Mouse (Mus musculus): ENCODE data around the gene Rbbp9. TPM values are rescaled to one million over a fixed set of nuclear protein-coding genes. Genes with fewer than 3 reads are reported as not detected.

Gene Rbbp9
- total and polyA plus RNA-seq, 2 experiments from 2014 or later, result 18.7 to 36.9 TPM

GRCm38 (mm10) chr2:144545061-144545460 lies 5.6 kb downstream of the Rbbp9 start:
- WGBS, result 94% methylated on average over 2 of the region's 2 CpGs
- no peak for ATAC-seq (ENCODE audit: low FRiP score)
- no peaks in the 10 kb centered on the region for H3K9me3 ChIP-seq (ENCODE audit: low read length)
- no peaks in the 10 kb centered on the region for H3K27me3 ChIP-seq (ENCODE audit: insufficient read depth, low read length)
- H3K4me2 ChIP-seq (ENCODE audit: low read depth, low read length, poor library complexity, severe bottlenecking), result no peak overlapping the region
- H3K9ac ChIP-seq (replicated peaks; ENCODE audit: low read length, poor library complexity, severe bottlenecking), result no peak overlapping the region
- no peaks in the 10 kb centered on the region for H3K4me1 ChIP-seq (ENCODE audit: insufficient read depth, low read length)
- no peak overlapping the region for H3K27ac ChIP-seq (ENCODE audit: low read depth, low read length)
- no peak for DNase-seq (ENCODE audit: low spot score)
- H3K36me3 ChIP-seq (ENCODE audit: insufficient read depth, low read length), result peaks cover 37% of the 10 kb centered on the region
- no peak overlapping the region for H3K4me3 ChIP-seq (ENCODE audit: low read depth, low read length)
- no peak for TF ChIP-seq CTCF (IDR thresholded peaks at IDR 0.05)

GRCm38 (mm10) chr2:144544630-144545029 lies 6.0 kb downstream of the Rbbp9 start:
- Histone ChIP-seq H3K27me3 (ENCODE audit: insufficient read depth, low read length) (no peaks in the 10 kb centered on the region), H3K27ac (ENCODE audit: low read depth, low read length) (no peak overlapping the region), H3K36me3 (ENCODE audit: insufficient read depth, low read length) (peaks cover 40% of the 10 kb centered on the region), H3K4me3 (ENCODE audit: low read depth, low read length) (no peak overlapping the region), H3K4me1 (ENCODE audit: insufficient read depth, low read length) (no peaks in the 10 kb centered on the region), H3K9me3 (ENCODE audit: low read length) (no peaks in the 10 kb centered on the region), H3K4me2 (ENCODE audit: low read depth, low read length, poor library complexity, severe bottlenecking) (no peak overlapping the region), H3K9ac (replicated peaks; ENCODE audit: low read length, poor library complexity, severe bottlenecking) (no peak overlapping the region)
- 82% methylated on average over 6 of the region's 6 CpGs for WGBS
- DNase-seq (ENCODE audit: low spot score) (no peak), ATAC-seq (ENCODE audit: low FRiP score) (no peak)
- TF ChIP-seq CTCF (IDR thresholded peaks at IDR 0.05), result no peak

- Histone ChIP-seq H3K4me1 (ENCODE audit: insufficient read depth, low read length) (no peaks in the 10 kb centered on the region), H3K36me3 (ENCODE audit: insufficient read depth, low read length) (peaks cover 49% of the 10 kb centered on the region), H3K9me3 (ENCODE audit: low read length) (no peaks in the 10 kb centered on the region), H3K27me3 (ENCODE audit: insufficient read depth, low read length) (no peaks in the 10 kb centered on the region), H3K9ac (replicated peaks; ENCODE audit: low read length, poor library complexity, severe bottlenecking) (no peak overlapping the region), H3K4me3 (ENCODE audit: low read depth, low read length) (no peak overlapping the region), H3K27ac (ENCODE audit: low read depth, low read length) (no peak overlapping the region), H3K4me2 (ENCODE audit: low read depth, low read length, poor library complexity, severe bottlenecking) (no peak overlapping the region)
- ATAC-seq (ENCODE audit: low FRiP score) (no peak), DNase-seq (ENCODE audit: low spot score) (no peak)
- TF ChIP-seq CTCF (IDR thresholded peaks at IDR 0.05), result no peak
- 93% methylated on average over 6 of the region's 6 CpGs for WGBS
Observed at GRCm38 (mm10) chr2:144543670-144544069, 7.0 kb downstream of the Rbbp9 start.

GRCm38 (mm10) chr2:144541246-144541645 lies 9.4 kb downstream of the Rbbp9 start:
- Histone ChIP-seq H3K4me1 (ENCODE audit: insufficient read depth, low read length) (no peaks in the 10 kb centered on the region), H3K9ac (replicated peaks; ENCODE audit: low read length, poor library complexity, severe bottlenecking) (no peak overlapping the region), H3K27ac (ENCODE audit: low read depth, low read length) (no peak overlapping the region), H3K27me3 (ENCODE audit: insufficient read depth, low read length) (no peaks in the 10 kb centered on the region), H3K9me3 (ENCODE audit: low read length) (no peaks in the 10 kb centered on the region), H3K36me3 (ENCODE audit: insufficient read depth, low read length) (peaks cover 55% of the 10 kb centered on the region), H3K4me2 (ENCODE audit: low read depth, low read length, poor library complexity, severe bottlenecking) (no peak overlapping the region), H3K4me3 (ENCODE audit: low read depth, low read length) (no peak overlapping the region)
- ATAC-seq (ENCODE audit: low FRiP score) (no peak), DNase-seq (ENCODE audit: low spot score) (peak; percentile 9)
- WGBS, result 88% methylated on average over 4 of the region's 4 CpGs
- peak; percentile 39 for TF ChIP-seq CTCF (IDR thresholded peaks at IDR 0.05)

- WGBS, result 97% methylated on average over 7 of the region's 7 CpGs
- Histone ChIP-seq H3K36me3 (ENCODE audit: insufficient read depth, low read length) (peaks cover 63% of the 10 kb centered on the region), H3K9me3 (ENCODE audit: low read length) (no peaks in the 10 kb centered on the region), H3K27ac (ENCODE audit: low read depth, low read length) (no peak overlapping the region), H3K27me3 (ENCODE audit: insufficient read depth, low read length) (no peaks in the 10 kb centered on the region), H3K4me3 (ENCODE audit: low read depth, low read length) (no peak overlapping the region), H3K4me2 (ENCODE audit: low read depth, low read length, poor library complexity, severe bottlenecking) (no peak overlapping the region), H3K9ac (replicated peaks; ENCODE audit: low read length, poor library complexity, severe bottlenecking) (no peak overlapping the region), H3K4me1 (ENCODE audit: insufficient read depth, low read length) (no peaks in the 10 kb centered on the region)
- TF ChIP-seq CTCF (IDR thresholded peaks at IDR 0.05), result no peak
- no peak for DNase-seq (ENCODE audit: low spot score)
- ATAC-seq (ENCODE audit: low FRiP score), result no peak
Observed at GRCm38 (mm10) chr2:144537123-144537522, 13.5 kb downstream of the Rbbp9 start.

- Histone ChIP-seq H3K27ac (ENCODE audit: low read depth, low read length) (peak overlapping the region; percentile 95), H3K4me2 (ENCODE audit: low read depth, low read length, poor library complexity, severe bottlenecking) (peak overlapping the region; percentile 82), H3K4me3 (ENCODE audit: low read depth, low read length) (peak overlapping the region; percentile 98), H3K9me3 (ENCODE audit: low read length) (no peaks in the 10 kb centered on the region), H3K9ac (replicated peaks; ENCODE audit: low read length, poor library complexity, severe bottlenecking) (peak overlapping the region; percentile 90), H3K27me3 (ENCODE audit: insufficient read depth, low read length) (no peaks in the 10 kb centered on the region), H3K36me3 (ENCODE audit: insufficient read depth, low read length) (peaks cover 5% of the 10 kb centered on the region), H3K4me1 (ENCODE audit: insufficient read depth, low read length) (peaks cover 10% of the 10 kb centered on the region)
- ATAC-seq (ENCODE audit: low FRiP score) (peak; percentile 45), DNase-seq (ENCODE audit: low spot score) (no peak)
- TF ChIP-seq CTCF (IDR thresholded peaks at IDR 0.05), result no peak
- 0% methylated on average over 23 of the region's 25 CpGs for WGBS
Observed at GRCm38 (mm10) chr2:144527821-144528174, 22.9 kb downstream of the Rbbp9 start.
